Mouse (Mus musculus) gastrocnemius, adult 2 months (tissue): ENCODE measurements around the gene Hip1. TPM values are rescaled to one million over a fixed set of nuclear protein-coding genes. Genes with fewer than 3 reads are reported as not detected.

ENCODE experiments used
- DNase-seq: peaks from one replicate; pipeline ENCODE4 v3.0.0; 2022
- H3K27ac ChIP-seq: fragments of 200-600 bp; 2 replicates; pipeline ENCODE4 v1.8.1; 2022; ENCODE audit warnings: mild to moderate bottlenecking
- H3K4me3 ChIP-seq: fragments of 200-600 bp; 2 replicates; pipeline ENCODE4 v1.8.1; 2022; ENCODE audit warnings: mild to moderate bottlenecking, moderate library complexity
- CTCF ChIP-seq: fragments of 200-600 bp; IDR thresholded peaks from 2 replicates; pipeline ENCODE4 v1.8.1; 2022; ENCODE audit warnings: antibody characterized with exemption, mild to moderate bottlenecking, moderate library complexity
- intact Hi-C: fragments of 180-260 bp; cut with DNase I; formaldehyde crosslinking; loops from one replicate; pipeline ENCODE4 v1.15.1; 2025
- total RNA-seq, 2 experiments: library from RNA; stranded (reverse); gene quantifications; 2 replicates each; pipeline ENCODE4 v1.2.3; 2021

Gene Hip1
- total RNA-seq, 2 experiments from 2014 or later: 19.6 to 22.9 TPM

DNA sequence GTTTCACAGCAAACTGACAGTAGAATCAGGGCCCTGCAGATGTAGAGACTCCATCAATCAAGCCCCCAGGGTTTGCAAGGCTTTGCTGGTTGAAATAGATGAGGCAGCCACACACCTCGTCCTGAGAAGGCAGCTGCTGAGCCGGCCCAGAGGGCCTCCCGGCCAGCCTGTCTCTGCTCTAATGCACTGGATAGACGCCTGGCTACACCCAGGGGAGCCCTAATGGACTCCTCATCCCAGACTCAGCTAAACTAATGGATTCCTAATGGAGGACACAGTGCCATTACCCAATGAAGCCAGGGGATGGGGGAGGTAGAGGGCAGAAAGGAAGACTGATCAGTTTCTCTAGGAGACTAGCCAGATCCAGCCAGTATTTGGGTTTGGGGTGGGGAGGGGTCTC lies 12.1 kb upstream of the Hip1 start:
- intact Hi-C loops: no loop called here
- peak; percentile 54 for DNase-seq
- H3K4me3 ChIP-seq: no peak overlapping the region
- no peak overlapping the region for H3K27ac ChIP-seq
- TF ChIP-seq CTCF: no peak

DNA sequence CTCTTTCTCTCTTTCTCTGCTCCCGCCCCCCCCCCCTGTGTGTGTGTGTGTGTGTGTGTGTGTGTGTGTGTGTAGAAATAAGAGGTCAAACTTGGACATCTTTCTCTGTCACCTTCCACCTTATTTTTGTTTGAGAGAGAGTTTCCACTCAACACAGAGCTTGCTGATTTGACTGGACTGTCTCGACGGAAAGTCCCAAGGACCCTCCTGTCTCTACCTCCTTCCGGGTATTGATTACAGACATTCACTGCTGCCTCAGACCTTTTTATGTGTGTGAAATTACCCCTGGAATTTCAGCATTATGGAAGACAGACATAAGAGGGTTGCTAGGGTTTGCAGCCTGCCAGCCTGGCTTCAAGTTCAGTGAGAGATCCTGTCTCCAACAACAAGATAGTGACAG lies 11.3 kb upstream of the Hip1 start:
- DNase-seq: no peak
- H3K27ac ChIP-seq: no peak overlapping the region
- intact Hi-C loops: no loop called here
- no peak overlapping the region for H3K4me3 ChIP-seq
- no peak for TF ChIP-seq CTCF

DNA sequence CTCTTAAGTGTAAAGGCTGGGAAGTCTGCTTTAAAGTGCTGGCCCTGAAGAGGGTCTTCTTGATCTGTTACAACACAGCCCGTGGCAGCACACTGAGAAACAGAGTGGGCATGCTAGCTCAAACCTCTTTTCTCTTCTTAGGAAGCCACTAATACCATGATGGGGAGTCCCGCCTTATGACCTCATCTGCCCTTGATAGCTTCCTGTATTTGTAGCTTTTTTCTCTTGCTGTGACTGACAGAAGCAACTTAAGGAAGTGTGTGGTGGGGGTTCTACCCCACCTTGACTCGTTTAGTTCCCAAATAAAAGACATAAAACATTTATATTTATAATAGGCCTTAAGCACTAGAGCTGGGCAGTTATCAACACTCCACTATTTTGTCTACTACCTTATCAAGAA lies 6.7 kb upstream of the Hip1 start:
- H3K27ac ChIP-seq: no peak overlapping the region
- intact Hi-C loops: loop anchor here (2.0 kb wide), 1 partner anchor 61 kb away; no protein-coding TSS in a partner anchor
- no peak for TF ChIP-seq CTCF
- no peak overlapping the region for H3K4me3 ChIP-seq
- no peak for DNase-seq

DNA sequence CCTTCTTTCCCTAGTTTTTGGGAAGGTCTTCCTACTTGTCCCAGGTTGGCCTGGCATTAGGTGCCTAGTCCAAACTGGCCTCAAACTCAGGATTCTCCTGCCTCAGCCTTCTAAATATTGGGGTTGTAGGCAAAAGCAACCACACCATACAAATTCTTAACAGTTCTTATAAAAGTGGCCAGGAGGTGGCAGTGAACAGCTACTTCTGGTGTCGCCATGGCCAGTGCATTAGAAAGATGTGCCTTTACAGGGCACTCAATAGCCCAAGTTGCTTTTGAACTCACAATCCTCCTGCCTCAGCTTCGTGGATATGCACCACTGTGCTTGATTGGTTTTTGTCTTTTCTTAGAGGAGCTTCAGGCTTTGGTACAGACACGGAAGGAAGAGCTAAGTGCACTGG lies 6.0 kb upstream of the Hip1 start:
- TF ChIP-seq CTCF: peak; percentile 64
- intact Hi-C loops: loop anchor here (2.0 kb wide), 1 partner anchor 62 kb away; no protein-coding TSS in a partner anchor
- Histone ChIP-seq H3K27ac (no peak overlapping the region), H3K4me3 (no peak overlapping the region)
- DNase-seq: no peak

DNA sequence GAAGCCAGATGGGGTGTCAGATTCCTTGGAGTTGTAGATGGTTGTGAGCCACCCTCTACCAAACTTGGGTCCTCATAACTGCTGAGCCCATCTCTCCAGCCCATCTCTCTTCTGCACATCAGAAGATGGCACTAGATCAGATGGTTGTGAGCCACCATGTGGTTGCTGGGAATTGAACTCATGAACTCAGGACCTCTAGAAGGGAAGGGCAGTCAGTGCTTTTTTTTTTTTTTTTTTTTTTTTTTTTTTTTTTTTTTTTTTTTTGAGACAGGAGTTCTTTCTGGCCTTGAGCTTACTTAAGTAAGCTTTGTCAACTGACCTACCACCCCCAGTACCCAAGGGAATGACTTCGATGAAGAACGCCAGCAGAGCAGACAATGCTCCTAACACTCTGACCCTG lies 3.1 kb upstream of the Hip1 start:
- Histone ChIP-seq H3K4me3 (no peak overlapping the region), H3K27ac (no peak overlapping the region)
- intact Hi-C loops: loop anchor here (5.0 kb wide), 1 partner anchor 151 kb away; no protein-coding TSS in a partner anchor
- no peak for TF ChIP-seq CTCF
- DNase-seq: no peak

DNA sequence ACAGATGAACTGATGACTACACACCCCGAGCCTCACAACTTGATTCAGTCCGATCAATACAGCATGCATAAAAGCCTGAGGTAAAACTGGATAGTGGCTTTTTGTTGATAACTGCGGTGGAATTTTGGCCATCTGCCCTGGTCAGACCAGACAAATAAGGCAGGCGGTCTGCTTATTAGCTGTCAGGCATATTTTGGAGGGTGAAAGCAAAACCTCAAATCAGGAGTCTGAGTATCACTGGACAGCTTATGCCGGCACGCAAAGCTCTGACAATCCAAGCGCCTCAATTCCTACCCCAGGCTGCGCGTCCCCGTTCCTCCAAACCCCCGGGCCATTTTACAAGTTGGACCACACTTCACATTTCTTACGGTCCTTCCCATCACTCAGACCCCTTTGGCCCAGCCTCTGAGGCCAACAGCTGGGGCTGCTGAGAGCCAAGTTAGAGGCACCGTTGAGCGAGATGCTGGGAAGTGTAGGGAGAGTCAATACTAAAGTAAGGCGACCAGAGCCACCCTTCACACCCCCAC lies 825 bp downstream of the Hip1 start:
- Histone ChIP-seq H3K27ac (peak overlapping the region; percentile 92), H3K4me3 (peak overlapping the region; percentile 87)
- TF ChIP-seq CTCF: no peak
- DNase-seq: peak; percentile 43
- intact Hi-C loops: loop anchor here (2.0 kb wide), 1 partner anchor 33 kb away; no protein-coding TSS in a partner anchor

DNA sequence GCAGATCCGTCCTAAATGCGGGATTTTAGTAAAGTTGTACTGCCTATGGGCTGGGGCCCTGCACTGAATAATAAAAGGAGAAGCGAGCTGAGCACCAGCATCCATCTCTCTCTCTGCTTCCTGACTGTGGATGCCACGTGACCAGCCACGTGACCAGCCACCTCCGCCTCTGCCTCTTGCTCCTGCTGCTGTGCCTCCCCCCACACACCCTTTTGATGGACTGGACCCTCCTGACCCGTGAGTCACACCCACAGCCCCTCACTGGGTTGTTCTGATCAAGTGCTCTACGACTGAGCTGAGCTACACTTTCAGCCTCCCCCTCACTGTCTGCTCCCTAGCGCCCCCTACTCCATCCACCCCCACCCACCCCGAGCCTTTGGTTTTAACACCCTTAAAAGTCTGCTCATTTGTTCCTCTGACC lies 7.1 kb downstream of the Hip1 start:
- TF ChIP-seq CTCF: no peak
- intact Hi-C loops: no loop called here
- DNase-seq: no peak
- Histone ChIP-seq H3K4me3 (no peak overlapping the region), H3K27ac (peak overlapping the region; percentile 48)

DNA sequence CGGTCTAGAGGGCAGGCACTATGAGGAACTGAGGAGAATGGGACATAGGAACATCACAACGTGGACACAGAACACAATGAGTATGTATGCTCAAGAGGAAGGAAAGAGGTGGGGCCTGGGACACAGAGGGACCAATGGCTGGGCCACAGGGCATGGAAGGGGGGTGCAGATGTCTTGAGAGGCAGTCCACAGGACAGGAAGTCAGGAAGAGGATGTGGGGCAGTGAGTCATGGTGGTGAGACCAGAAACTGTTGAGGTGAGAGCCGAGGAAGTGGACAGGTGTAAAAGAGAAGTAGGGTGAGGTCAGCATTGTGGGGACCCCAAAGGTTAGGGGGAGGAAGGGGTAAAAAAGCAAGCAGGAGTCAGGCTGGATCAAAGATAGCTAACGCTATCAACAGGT lies 7.6 kb downstream of the Hip1 start:
- H3K4me3 ChIP-seq: no peak overlapping the region
- intact Hi-C loops: no loop called here
- peak overlapping the region; percentile 53 for H3K27ac ChIP-seq
- TF ChIP-seq CTCF: no peak
- no peak for DNase-seq

DNA sequence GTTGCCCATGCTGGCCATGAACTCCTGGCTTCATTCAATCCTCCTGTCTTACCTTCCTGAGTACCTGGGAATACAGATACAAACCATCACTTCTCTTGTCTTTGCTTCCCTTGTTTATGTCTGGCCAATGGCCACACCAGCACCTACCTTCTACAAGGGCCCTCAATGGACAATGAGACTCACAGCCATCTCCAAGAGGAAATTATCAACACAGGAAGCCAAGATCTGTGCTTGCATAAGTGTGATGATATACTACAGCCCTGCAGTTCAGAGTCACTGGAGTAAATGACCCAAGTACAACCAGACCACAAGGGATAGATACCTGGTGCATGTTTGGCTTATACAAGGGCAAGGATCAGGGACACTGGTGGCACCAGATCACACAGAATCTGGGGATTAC lies 9.1 kb downstream of the Hip1 start:
- no peak for DNase-seq
- peak overlapping the region; percentile 53 for H3K27ac ChIP-seq
- no peak for TF ChIP-seq CTCF
- intact Hi-C loops: no loop called here
- H3K4me3 ChIP-seq: no peak overlapping the region

DNA sequence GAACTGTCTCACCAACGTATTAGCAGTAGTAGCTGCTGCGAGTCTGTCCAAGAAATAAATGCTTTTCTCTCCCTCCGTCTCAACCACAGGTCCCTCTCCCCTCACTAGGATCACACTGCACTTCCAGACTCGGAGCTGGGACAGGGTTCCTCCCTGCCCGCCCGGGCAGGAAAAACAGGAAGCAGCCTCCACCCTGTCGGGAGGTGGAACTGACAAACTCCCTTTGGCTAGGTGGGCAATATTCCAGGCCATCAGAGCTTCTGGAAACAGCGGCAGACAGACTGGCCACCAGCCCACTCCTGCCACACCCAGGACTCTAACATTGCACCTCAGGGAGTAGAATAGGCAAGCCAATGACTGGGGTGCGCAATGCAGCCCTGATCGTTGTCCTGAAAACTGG lies 11.5 kb downstream of the Hip1 start:
- Histone ChIP-seq H3K27ac (peak overlapping the region; percentile 87), H3K4me3 (peak overlapping the region; percentile 56)
- peak; percentile 79 for DNase-seq
- no peak for TF ChIP-seq CTCF
- intact Hi-C loops: no loop called here

DNA sequence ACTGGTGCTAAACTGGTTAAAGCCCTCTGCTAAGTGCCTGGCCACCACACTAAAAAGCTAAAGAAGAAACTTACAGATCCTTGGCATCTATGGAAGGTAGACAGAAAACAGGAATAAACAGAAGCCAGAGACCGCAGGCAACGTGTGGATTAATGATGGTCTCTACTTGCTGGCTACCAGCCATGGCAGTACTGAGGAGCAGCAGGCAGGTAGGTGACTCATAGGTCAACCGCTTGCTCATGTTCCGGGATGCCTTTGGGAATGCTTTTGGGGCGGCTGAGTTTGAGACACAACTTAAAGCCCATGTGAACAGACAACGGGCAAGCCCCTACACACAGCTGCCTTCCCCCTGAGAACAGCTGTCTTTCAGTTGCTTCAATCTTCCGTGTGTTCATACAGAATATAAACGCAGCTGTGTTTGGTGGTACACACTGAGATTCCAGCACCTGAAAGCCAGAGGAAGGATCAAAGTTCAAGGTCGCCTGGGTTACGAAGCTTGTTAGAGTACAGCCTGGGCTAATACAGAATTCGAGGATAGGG lies 13.5 kb downstream of the Hip1 start:
- no peak for TF ChIP-seq CTCF
- intact Hi-C loops: no loop called here

DNA sequence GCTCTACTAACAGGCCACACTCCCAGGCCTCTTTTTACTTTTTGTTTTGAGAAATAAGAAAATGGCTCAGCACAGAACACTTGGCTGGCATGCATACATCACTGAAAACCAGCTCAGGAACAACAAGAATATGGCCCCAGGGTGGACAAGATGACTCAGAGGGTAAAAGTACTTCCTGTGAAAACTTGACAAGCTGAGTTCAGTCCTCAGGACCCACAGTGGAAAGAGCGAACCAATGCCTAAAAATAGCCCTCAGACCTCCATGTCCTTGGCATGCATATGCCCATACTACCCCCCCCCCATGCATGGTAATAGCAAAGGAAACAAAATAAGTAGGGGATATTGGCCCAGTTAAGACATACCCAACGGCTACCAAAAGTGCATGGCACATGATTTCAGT lies 15.0 kb downstream of the Hip1 start:
- TF ChIP-seq CTCF: no peak
- H3K4me3 ChIP-seq: no peak overlapping the region
- intact Hi-C loops: no loop called here
- DNase-seq: no peak
- no peak overlapping the region for H3K27ac ChIP-seq

More for the DNA sequence above, 13.5 kb downstream of the Hip1 start:
- Histone ChIP-seq H3K4me3 (no peak overlapping the region), H3K27ac (peak overlapping the region; percentile 87)
- DNase-seq: no peak

DNA sequence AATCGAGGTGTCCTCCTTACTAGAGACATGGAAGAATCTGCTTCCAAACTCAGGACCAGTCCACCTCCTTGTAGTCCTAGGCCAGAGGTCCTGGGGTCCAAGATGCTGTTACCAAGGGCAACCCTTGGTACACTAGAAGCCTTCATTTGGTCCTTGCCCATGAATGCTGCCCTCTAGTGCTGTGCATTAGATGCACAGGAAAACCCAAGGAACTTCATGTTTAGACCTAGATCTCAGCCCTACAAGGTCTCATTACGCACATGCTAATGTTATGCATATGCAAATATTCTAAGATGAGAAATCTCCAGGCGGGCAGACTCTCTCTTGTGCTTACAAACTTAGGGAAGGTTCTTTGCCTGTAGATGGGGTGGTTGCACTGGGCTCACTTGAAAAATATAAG lies 15.6 kb downstream of the Hip1 start:
- H3K4me3 ChIP-seq: no peak overlapping the region

DNA sequence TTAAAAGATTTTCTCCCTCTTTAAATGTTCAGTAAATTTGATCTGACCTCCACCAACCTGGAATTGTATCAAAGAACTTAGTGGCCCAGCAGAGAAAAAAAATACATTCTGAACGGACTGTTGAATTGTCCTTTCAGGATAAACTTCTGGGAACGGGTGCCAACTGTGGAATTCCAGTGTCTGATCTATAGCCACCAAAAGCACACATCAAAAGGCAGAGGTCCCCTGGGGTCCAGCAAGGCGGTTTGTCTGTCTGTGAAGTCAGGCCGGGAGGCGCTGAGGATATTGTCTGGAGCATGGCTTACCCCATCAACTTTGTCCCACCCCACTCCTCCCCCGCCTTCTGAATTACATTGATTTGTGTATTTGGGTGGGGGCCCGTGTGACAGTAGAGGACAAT lies 16.9 kb downstream of the Hip1 start:
- H3K4me3 ChIP-seq: no peak overlapping the region
- TF ChIP-seq CTCF: no peak
- DNase-seq: no peak
- intact Hi-C loops: no loop called here
- H3K27ac ChIP-seq: peak overlapping the region; percentile 53

More for the DNA sequence above, 15.6 kb downstream of the Hip1 start:
- peak; percentile 47 for TF ChIP-seq CTCF
- intact Hi-C loops: no loop called here
- no peak overlapping the region for H3K27ac ChIP-seq
- no peak for DNase-seq
